Mouse (Mus musculus) ES-Bruce4 (cell line): ENCODE results near the gene Cenpo. TPM values are rescaled to one million over a fixed set of nuclear protein-coding genes. Genes with fewer than 3 reads are reported as not detected.
"Not testable (repeated sequence)": the region's sequence is repeated elsewhere in the genome, so short reads cannot be mapped to it uniquely, and the experiment has no call there.

Source experiments
- H3K27ac ChIP-seq: 2 replicates; pipeline ENCODE4 v1.5.1; 2012; ENCODE audit warnings: low read length, inconsistent platforms; ENCODE audit not compliant: insufficient read depth
- H3K27me3 ChIP-seq: 2 replicates; pipeline ENCODE4 v1.6.1; 2012; ENCODE audit warnings: mild to moderate bottlenecking, low read length, inconsistent platforms; ENCODE audit not compliant: control insufficient read depth, poor library complexity, insufficient read depth, severe bottlenecking
- H3K36me3 ChIP-seq: 2 replicates; pipeline ENCODE4 v1.6.1; 2012; ENCODE audit warnings: inconsistent platforms, mild to moderate bottlenecking, low read length, moderate library complexity; ENCODE audit not compliant: control insufficient read depth, poor library complexity, insufficient read depth, severe bottlenecking
- H3K4me1 ChIP-seq: one replicate; pipeline ENCODE4 v1.8.1; 2011; ENCODE audit warnings: low read length; ENCODE audit not compliant: control insufficient read depth, insufficient read depth
- H3K4me3 ChIP-seq: 2 replicates; pipeline ENCODE4 v1.5.1; 2011; ENCODE audit warnings: low read depth, mild to moderate bottlenecking, low read length
- H3K9ac ChIP-seq: 2 replicates; pipeline ENCODE4 v1.6.1; 2012; ENCODE audit warnings: low read depth, mild to moderate bottlenecking, inconsistent platforms; ENCODE audit not compliant: poor library complexity, severe bottlenecking
- H3K9me3 ChIP-seq: replicated peaks from 2 replicates; pipeline ENCODE4 v1.6.1; 2012; ENCODE audit warnings: mild to moderate bottlenecking, low read length, inconsistent platforms; ENCODE audit not compliant: control insufficient read depth, poor library complexity, insufficient read depth, severe bottlenecking
- CTCF ChIP-seq: IDR thresholded peaks from one replicate; pipeline ENCODE4 v1.8.1; 2011; ENCODE audit warnings: low read depth, low read length
- EP300 ChIP-seq: IDR thresholded peaks from 2 replicates; pipeline ENCODE4 v1.6.1; 2011; ENCODE audit warnings: low read depth, low read length; ENCODE audit not compliant: insufficient read depth
- POLR2A ChIP-seq: IDR thresholded peaks from one replicate; pipeline ENCODE4 v1.8.1; 2011; ENCODE audit warnings: low read length; ENCODE audit not compliant: insufficient read depth
- polyA plus RNA-seq: library from polyadenylated mRNA; stranded (reverse); fragments of >200 nt; gene quantifications from 2 replicates; pipeline ENCODE4 v1.2.4, GENCODE M21; 2011; ENCODE audit warnings: low read depth; ENCODE audit not compliant: missing spikeins, insufficient read depth, insufficient read length

The Cenpo gene
- polyA plus RNA-seq, 1 experiment, result 27.0 TPM

GRCm38 (mm10) chr12:4252742-4253655 lies 18.9 kb upstream of the Cenpo start:
- Histone ChIP-seq H3K9ac (no peak overlapping the region), H3K9me3 (no peaks in the 10 kb centered on the region), H3K4me1 (peaks cover under 1% of the 10 kb centered on the region), H3K4me3 (no peak overlapping the region), H3K27ac (no peak overlapping the region), H3K36me3 (no peaks in the 10 kb centered on the region), H3K27me3 (no peaks in the 10 kb centered on the region)
- no peak for TF ChIP-seq POLR2A
- no peak for TF ChIP-seq EP300
- no peak for TF ChIP-seq CTCF

DNA sequence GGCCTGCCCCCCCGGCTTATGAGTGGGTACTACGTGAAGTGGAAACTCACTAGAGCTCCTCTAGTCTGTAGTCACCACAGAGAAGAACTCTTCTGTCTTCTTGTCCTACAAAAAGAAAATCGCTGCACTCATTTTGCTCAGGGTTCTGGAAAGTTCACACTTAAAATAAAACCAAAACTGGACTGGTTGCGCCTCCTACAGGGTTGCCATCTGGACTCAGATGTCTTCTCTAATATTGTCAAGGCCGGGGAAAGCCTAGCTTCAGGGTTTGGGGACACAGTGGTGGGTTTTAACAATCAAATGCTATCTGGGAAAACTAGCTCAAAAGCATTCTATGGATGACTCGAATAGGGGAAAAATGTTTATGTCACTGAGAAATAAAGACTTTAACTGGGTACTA lies 15.7 kb upstream of the Cenpo start:
- H3K4me3 ChIP-seq, result no peak overlapping the region
- peaks cover 3% of the 10 kb centered on the region for H3K4me1 ChIP-seq
- no peak overlapping the region for H3K27ac ChIP-seq
- no peaks in the 10 kb centered on the region for H3K36me3 ChIP-seq
- no peak for TF ChIP-seq POLR2A
- no peak for TF ChIP-seq CTCF
- TF ChIP-seq EP300, result no peak
- H3K9ac ChIP-seq, result no peak overlapping the region
- H3K9me3 ChIP-seq, result no peaks in the 10 kb centered on the region
- H3K27me3 ChIP-seq, result no peaks in the 10 kb centered on the region

GRCm38 (mm10) chr12:4245742-4246141 lies 11.6 kb upstream of the Cenpo start:
- no peak overlapping the region for H3K4me3 ChIP-seq
- no peaks in the 10 kb centered on the region for H3K27me3 ChIP-seq
- no peaks in the 10 kb centered on the region for H3K36me3 ChIP-seq
- no peak for TF ChIP-seq POLR2A
- no peak for TF ChIP-seq CTCF
- 0 out of 2 replicates have a peak, but pooled peaks have one; percentile 30 for TF ChIP-seq EP300
- H3K27ac ChIP-seq, result no peak overlapping the region
- peaks cover 3% of the 10 kb centered on the region for H3K4me1 ChIP-seq
- no peaks in the 10 kb centered on the region for H3K9me3 ChIP-seq
- H3K9ac ChIP-seq, result no peak overlapping the region

- no peak overlapping the region for H3K9ac ChIP-seq
- H3K4me1 ChIP-seq, result peaks cover 3% of the 10 kb centered on the region
- H3K9me3 ChIP-seq, result no peaks in the 10 kb centered on the region
- no peaks in the 10 kb centered on the region for H3K27me3 ChIP-seq
- TF ChIP-seq CTCF (no peak), EP300 (no peak), POLR2A (no peak)
- H3K27ac ChIP-seq, result no peak overlapping the region
- no peaks in the 10 kb centered on the region for H3K36me3 ChIP-seq
- H3K4me3 ChIP-seq, result no peak overlapping the region
These were observed 9.7 kb upstream of the Cenpo start for GRCm38 (mm10) chr12:4243805-4244204.

DNA sequence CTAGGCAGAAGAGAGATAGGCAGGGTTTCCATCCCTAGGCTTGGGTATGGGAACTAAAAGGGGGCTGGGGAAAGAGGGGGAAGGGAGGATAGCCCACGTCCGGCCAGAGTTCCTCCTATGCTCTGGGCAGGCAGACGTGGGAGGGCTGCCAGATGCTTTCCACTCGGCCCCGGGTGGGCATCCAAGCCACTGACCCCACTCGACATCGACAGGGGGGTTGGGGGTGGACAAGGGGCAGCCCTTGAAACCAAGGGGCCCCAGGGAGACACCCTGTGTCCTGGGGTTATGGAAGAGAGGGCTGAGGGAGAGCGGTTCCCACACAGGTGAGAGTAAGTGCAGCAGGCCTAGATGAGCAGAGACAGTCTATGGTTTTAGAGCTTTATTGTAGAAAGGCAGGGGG lies 6.2 kb upstream of the Cenpo start:
- H3K27me3 ChIP-seq, H3K9ac ChIP-seq, H3K4me3 ChIP-seq, H3K9me3 ChIP-seq, H3K4me1 ChIP-seq, H3K36me3 ChIP-seq, H3K27ac ChIP-seq: not testable (repeated sequence)

- H3K9ac ChIP-seq, result no peak overlapping the region
- no peaks in the 10 kb centered on the region for H3K4me1 ChIP-seq
- H3K9me3 ChIP-seq, result no peaks in the 10 kb centered on the region
- H3K4me3 ChIP-seq, result no peak overlapping the region
- H3K36me3 ChIP-seq, result no peaks in the 10 kb centered on the region
- H3K27ac ChIP-seq, result no peak overlapping the region
- H3K27me3 ChIP-seq, result no peaks in the 10 kb centered on the region
- no peak for TF ChIP-seq CTCF
- no peak for TF ChIP-seq EP300
- TF ChIP-seq POLR2A, result no peak
These were observed 3.4 kb upstream of the Cenpo start for GRCm38 (mm10) chr12:4237481-4237880.
